Mouse (Mus musculus) liver, adult 2 months (tissue): Measurements from ENCODE around the gene Smndc1.

Source experiments
- CTCF ChIP-seq: fragments of 200-500 bp; IDR thresholded peaks from 2 replicates; pipeline ENCODE4 v1.5.1; 2011; ENCODE audit warnings: low read depth, low read length, control low read depth
- POLR2A ChIP-seq: fragments of 200-500 bp; IDR thresholded peaks from 2 replicates; pipeline ENCODE4 v1.6.1; 2011; ENCODE audit warnings: low read length, control low read depth; ENCODE audit not compliant: insufficient read depth; ENCODE audit errors: extremely low read depth

DNA sequence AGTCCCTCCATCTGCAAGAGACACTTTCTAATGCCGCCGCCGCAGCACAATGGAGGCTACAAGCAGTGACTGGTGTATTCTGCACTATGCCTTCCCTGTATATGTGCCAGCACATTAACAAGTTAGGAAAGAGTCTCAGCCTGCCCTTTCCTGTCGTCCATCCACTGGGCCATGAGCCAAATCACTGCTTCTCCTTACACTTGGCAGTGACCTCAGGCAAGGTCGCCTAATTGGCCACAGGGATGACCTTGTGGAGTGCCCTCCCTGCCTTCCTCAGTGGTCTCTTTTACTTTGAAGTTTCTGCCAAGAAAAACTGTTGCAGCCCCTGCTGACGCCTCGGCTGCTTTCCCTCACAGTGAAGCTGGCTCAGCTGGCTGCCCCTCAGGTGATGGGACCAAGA, 37.0 kb upstream of the Smndc1 start:
- TF ChIP-seq CTCF (no peak), POLR2A (no peak)
